Mouse (Mus musculus) ES-CJ7 (cell line): ENCODE measurements around the gene Kxd1.

ENCODE experiments used
- DNase-seq: peaks from one replicate; pipeline ENCODE4 v3.0.0; 2011; ENCODE audit warnings: low read depth, low spot score

The Kxd1 gene

GRCm38 (mm10) chr8:70527512-70528181, at the start of gene Kxd1, which contains the start of gene Fkbp8:
Kxd1 (minus strand) TSS chr8:70527956.
Fkbp8 (plus strand) TSS chr8:70527724.
- DNase-seq: peak; percentile 99

GRCm38 (mm10) chr8:70577207-70577606, 49.5 kb upstream of the Kxd1 start:
- no peak for DNase-seq

GRCm38 (mm10) chr8:70574915-70575314, 47.2 kb upstream of the Kxd1 start:
- DNase-seq: no peak

- no peak for DNase-seq
Observed at GRCm38 (mm10) chr8:70574302-70574701, 46.5 kb upstream of the Kxd1 start.

GRCm38 (mm10) chr8:70570990-70571389, 43.2 kb upstream of the Kxd1 start:
- no peak for DNase-seq

GRCm38 (mm10) chr8:70570360-70570759, 42.6 kb upstream of the Kxd1 start:
- no peak for DNase-seq

GRCm38 (mm10) chr8:70565561-70565960, 37.8 kb upstream of the Kxd1 start:
- no peak for DNase-seq

- DNase-seq: no peak
Observed at GRCm38 (mm10) chr8:70564696-70565235, 37.0 kb upstream of the Kxd1 start.

- DNase-seq: no peak
Observed at GRCm38 (mm10) chr8:70563763-70564387, 36.1 kb upstream of the Kxd1 start.

GRCm38 (mm10) chr8:70562802-70563201, 35.0 kb upstream of the Kxd1 start:
- DNase-seq: no peak

- DNase-seq: peak; percentile 63
Observed at GRCm38 (mm10) chr8:70561809-70562535, 34.2 kb upstream of the Kxd1 start.

GRCm38 (mm10) chr8:70561357-70561756, 33.6 kb upstream of the Kxd1 start:
- no peak for DNase-seq

GRCm38 (mm10) chr8:70560564-70560963, 32.8 kb upstream of the Kxd1 start:
- no peak for DNase-seq

- DNase-seq: peak; percentile 57
Observed at GRCm38 (mm10) chr8:70560096-70560495, 32.3 kb upstream of the Kxd1 start.

GRCm38 (mm10) chr8:70558983-70559382, 31.2 kb upstream of the Kxd1 start:
- DNase-seq: peak; percentile 58

GRCm38 (mm10) chr8:70558334-70558733, 30.6 kb upstream of the Kxd1 start:
- DNase-seq: peak; percentile 38

- peak; percentile 51 for DNase-seq
Observed at GRCm38 (mm10) chr8:70555079-70555747, 27.5 kb upstream of the Kxd1 start.

GRCm38 (mm10) chr8:70553740-70554139, 26.0 kb upstream of the Kxd1 start:
- DNase-seq: no peak

- DNase-seq: no peak
Observed at GRCm38 (mm10) chr8:70552836-70553235, 25.1 kb upstream of the Kxd1 start.

- DNase-seq: no peak
Observed at GRCm38 (mm10) chr8:70551558-70552161, 23.9 kb upstream of the Kxd1 start.

- DNase-seq: no peak
Observed at GRCm38 (mm10) chr8:70549412-70550184, 21.8 kb upstream of the Kxd1 start.
